Mouse (Mus musculus): ENCODE results near the gene Prrx2.

DNA sequence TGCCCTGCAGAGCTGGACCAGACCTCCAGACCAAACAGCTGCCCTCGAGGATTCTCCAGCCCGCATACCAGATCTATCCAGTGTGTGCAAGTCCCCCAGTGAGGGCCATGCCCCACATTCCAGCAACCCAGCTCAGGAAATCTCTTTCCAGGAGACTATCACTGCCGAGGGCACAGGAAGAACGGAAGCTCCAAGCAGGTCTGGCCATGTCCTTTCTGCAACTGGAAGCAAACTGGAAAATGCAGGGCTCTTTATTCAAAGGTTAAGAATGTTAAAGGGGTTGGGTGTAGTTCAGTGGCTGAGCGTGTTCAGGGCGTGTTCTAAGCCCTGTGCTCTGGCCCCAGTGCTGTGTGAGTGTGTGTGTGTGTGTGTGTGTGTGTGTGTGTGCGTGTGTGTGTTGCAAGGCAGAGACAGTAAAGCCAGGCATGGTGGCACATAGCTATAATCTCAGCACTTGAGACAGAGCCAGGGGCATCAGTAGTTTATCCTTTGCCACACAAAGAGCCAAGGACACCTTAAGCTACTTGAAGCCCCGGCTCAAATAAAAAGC lies 84.1 kb downstream of the Prrx2 start:
- TF ChIP-seq CTCF (IDR thresholded peaks at IDR 0.05; ENCODE audit: low read depth): no peak
- no peak for TF ChIP-seq EP300 (IDR thresholded peaks at IDR 0.05; ENCODE audit: low read depth)

All from heart, postnatal 0 days (tissue).